Mouse (Mus musculus) embryonic facial prominence, embryonic 12.5 days (tissue): ENCODE data around the gene Efna1. TPM values are rescaled to one million over a fixed set of nuclear protein-coding genes. Genes with fewer than 3 reads are reported as not detected.

Experiments used
- ATAC-seq: fragments of 200-750 bp; cut with Nextera tagmentation; 2 replicates; pipeline ENCODE4 v1.8.0; 2017; ENCODE audit not compliant: insufficient number of reproducible peaks, insufficient read depth, low FRiP score, low TSS enrichment
- H3K27ac ChIP-seq: fragments of 300-500 bp; sonication (generic); 2 replicates; pipeline ENCODE4 v1.5.1; 2016; ENCODE audit warnings: mild to moderate bottlenecking
- H3K27me3 ChIP-seq: fragments of 300-500 bp; sonication (generic); 2 replicates; pipeline ENCODE4 v1.6.1; 2016; ENCODE audit warnings: mild to moderate bottlenecking, moderate library complexity
- H3K36me3 ChIP-seq: fragments of 300-500 bp; sonication (generic); 2 replicates; pipeline ENCODE4 v1.6.1; 2016; ENCODE audit warnings: mild to moderate bottlenecking
- H3K4me1 ChIP-seq: fragments of 300-500 bp; sonication (generic); 2 replicates; pipeline ENCODE4 v1.6.1; 2016
- H3K4me2 ChIP-seq: fragments of 300-500 bp; sonication (generic); replicated peaks from 2 replicates; pipeline ENCODE4 v1.6.1; 2016; ENCODE audit warnings: mild to moderate bottlenecking, moderate library complexity
- H3K4me3 ChIP-seq: fragments of 300-500 bp; sonication (generic); 2 replicates; pipeline ENCODE4 v1.5.1; 2016; ENCODE audit warnings: mild to moderate bottlenecking
- H3K9ac ChIP-seq: fragments of 300-500 bp; sonication (generic); 2 replicates; pipeline ENCODE4 v1.6.1; 2016; ENCODE audit warnings: mild to moderate bottlenecking, moderate library complexity
- H3K9me3 ChIP-seq: fragments of 300-500 bp; sonication (generic); 2 replicates; pipeline ENCODE4 v1.6.1; 2016; ENCODE audit warnings: mild to moderate bottlenecking, moderate library complexity
- WGBS: fragments of 180-500 bp; shearing (Covaris S2); methylation state at CpG from one replicate; pipeline ENCODE4 v1.1.7; 2016; 5-methylcytosine and 5-hydroxymethylcytosine counted together
- polyA plus RNA-seq: library from polyadenylated mRNA; unstranded; fragments of >200 nt; fragmentation: Nextera tagmentation; extraction: Ambion mirVana; gene quantifications from 2 replicates; pipeline ENCODE4 v1.2.1, GENCODE M21; 2016

Efna1 gene
- 32.6 and 36.1 TPM in 2 replicates for polyA plus RNA-seq

GRCm38 (mm10) chr3:89280606-89281511 is at the start of gene Efna1:
TSS of gene Efna1 (minus strand) at chr3:89281142.
- under 1% methylated on average over 52 of the region's 52 CpGs for WGBS
- H3K27me3 ChIP-seq = peaks cover 19% of the 10 kb centered on the region
- no peaks in the 10 kb centered on the region for H3K9me3 ChIP-seq
- H3K4me2 ChIP-seq = peak within 1 kb of the TSS; percentile 93
- peak within 1 kb of the TSS; percentile 51 for H3K4me3 ChIP-seq
- H3K9ac ChIP-seq = peak within 1 kb of the TSS; percentile 65
- H3K4me1 ChIP-seq = peaks cover 46% of the 10 kb centered on the region
- no peaks in the 10 kb centered on the region for H3K36me3 ChIP-seq
- H3K27ac ChIP-seq = peak within 1 kb of the TSS; percentile 84
- ATAC-seq = no peak

GRCm38 (mm10) chr3:89330346-89330745 is 49.4 kb upstream of the Efna1 start:
- no peak for ATAC-seq
- peaks cover 24% of the 10 kb centered on the region for H3K36me3 ChIP-seq
- H3K27ac ChIP-seq = no peak overlapping the region
- H3K4me3 ChIP-seq = no peak overlapping the region
- H3K9me3 ChIP-seq = no peaks in the 10 kb centered on the region
- no peak overlapping the region for H3K4me2 ChIP-seq
- no peaks in the 10 kb centered on the region for H3K27me3 ChIP-seq
- H3K4me1 ChIP-seq = peaks cover 21% of the 10 kb centered on the region
- H3K9ac ChIP-seq = no peak overlapping the region
- WGBS = 55% methylated on average over 3 of the region's 3 CpGs

- H3K4me2 ChIP-seq = no peak overlapping the region
- 17% methylated on average over 4 of the region's 4 CpGs for WGBS
- peak; percentile 18; the same call in 1 of the 2 replicates for ATAC-seq
- no peak overlapping the region for H3K9ac ChIP-seq
- H3K4me1 ChIP-seq = peaks cover 18% of the 10 kb centered on the region
- H3K27me3 ChIP-seq = no peaks in the 10 kb centered on the region
- no peak overlapping the region for H3K4me3 ChIP-seq
- no peak overlapping the region for H3K27ac ChIP-seq
- no peaks in the 10 kb centered on the region for H3K9me3 ChIP-seq
- H3K36me3 ChIP-seq = peaks cover 7% of the 10 kb centered on the region
These were observed 47.7 kb upstream of the Efna1 start for GRCm38 (mm10) chr3:89328623-89329022.

GRCm38 (mm10) chr3:89327371-89327870 is 46.5 kb upstream of the Efna1 start:
- H3K9me3 ChIP-seq = no peaks in the 10 kb centered on the region
- H3K4me2 ChIP-seq = no peak overlapping the region
- H3K27me3 ChIP-seq = no peaks in the 10 kb centered on the region
- H3K36me3 ChIP-seq = no peaks in the 10 kb centered on the region
- no peak for ATAC-seq
- H3K4me3 ChIP-seq = no peak overlapping the region
- H3K4me1 ChIP-seq = peaks cover 11% of the 10 kb centered on the region
- no peak overlapping the region for H3K9ac ChIP-seq
- no peak overlapping the region for H3K27ac ChIP-seq
- WGBS = 37% methylated on average over 9 of the region's 9 CpGs

DNA sequence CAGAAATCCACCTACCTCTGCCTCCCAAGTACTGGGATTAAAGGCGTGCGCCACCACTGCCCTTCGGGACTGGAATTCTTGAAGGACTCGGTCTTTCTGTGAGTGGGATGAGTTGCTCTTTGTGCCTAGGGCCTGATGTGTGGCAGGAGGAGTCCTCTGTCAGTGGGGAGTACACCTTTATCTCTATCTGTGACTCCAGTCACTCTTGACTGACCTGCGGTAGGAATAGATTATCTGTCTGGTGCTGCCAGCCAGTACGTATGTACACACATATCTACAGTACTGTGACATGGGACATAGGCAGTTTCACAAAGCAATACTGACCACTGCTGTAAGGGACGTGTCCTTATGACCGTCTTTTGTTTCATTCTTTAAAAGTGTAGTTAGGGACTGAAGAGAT is 44.9 kb upstream of the Efna1 start:
- H3K27ac ChIP-seq = no peak overlapping the region
- peaks cover 13% of the 10 kb centered on the region for H3K4me1 ChIP-seq
- ATAC-seq = no peak
- H3K4me3 ChIP-seq = no peak overlapping the region
- H3K4me2 ChIP-seq = no peak overlapping the region
- H3K36me3 ChIP-seq = no peaks in the 10 kb centered on the region
- peaks cover 14% of the 10 kb centered on the region for H3K27me3 ChIP-seq
- WGBS = 92% methylated on average over 8 of the region's 8 CpGs
- H3K9ac ChIP-seq = no peak overlapping the region
- no peaks in the 10 kb centered on the region for H3K9me3 ChIP-seq

DNA sequence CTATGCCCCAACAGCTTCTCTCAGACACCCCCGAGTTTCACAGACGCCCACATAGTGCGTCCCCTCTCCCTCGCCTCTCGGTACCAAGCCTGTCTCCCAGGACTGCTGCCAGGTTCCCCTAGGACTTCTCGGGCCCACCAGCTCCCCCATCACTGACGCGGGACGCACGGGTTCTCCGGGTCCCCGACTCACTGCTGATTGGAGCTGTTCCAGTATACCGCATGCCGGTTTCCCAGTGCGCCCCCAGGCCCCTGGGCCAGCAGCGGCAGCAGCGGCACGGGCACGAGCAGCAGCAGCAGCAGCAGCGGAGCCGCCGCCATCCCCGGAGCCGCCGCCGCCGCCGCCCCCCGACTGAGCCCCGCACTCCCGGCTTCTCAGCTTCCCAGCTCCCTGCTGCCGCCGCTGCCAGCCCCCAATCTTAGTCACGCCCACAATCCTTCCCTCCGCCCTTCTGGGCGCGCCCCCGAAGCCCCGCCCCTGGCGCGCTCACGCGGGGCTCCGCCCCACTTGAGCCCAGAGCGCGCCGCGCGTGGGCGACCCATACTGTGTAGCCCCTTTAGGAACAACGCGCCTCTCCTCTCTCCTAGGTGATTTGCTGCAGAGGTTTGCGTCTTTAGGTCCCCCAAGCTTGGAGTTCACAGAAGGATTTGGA is 41.7 kb upstream of the Efna1 start, which contains the start of gene Efna3:
Gene Efna3 (minus strand): TSS at position 452 of the 652 bp plus-strand sequence.
- under 1% methylated on average over 51 of the region's 53 CpGs for WGBS
- Histone ChIP-seq H3K27ac (no peak within 1 kb of the TSS; the same call in 1 of the 2 replicates), H3K9me3 (no peaks in the 10 kb centered on the region), H3K4me2 (peak within 1 kb of the TSS; percentile 96), H3K36me3 (no peaks in the 10 kb centered on the region), H3K9ac (peak within 1 kb of the TSS; percentile 71), H3K4me1 (peaks cover 38% of the 10 kb centered on the region), H3K4me3 (peak within 1 kb of the TSS; percentile 68), H3K27me3 (peaks cover 46% of the 10 kb centered on the region)
- ATAC-seq = 0 out of 2 replicates have a peak, but pooled peaks have one; percentile 22

DNA sequence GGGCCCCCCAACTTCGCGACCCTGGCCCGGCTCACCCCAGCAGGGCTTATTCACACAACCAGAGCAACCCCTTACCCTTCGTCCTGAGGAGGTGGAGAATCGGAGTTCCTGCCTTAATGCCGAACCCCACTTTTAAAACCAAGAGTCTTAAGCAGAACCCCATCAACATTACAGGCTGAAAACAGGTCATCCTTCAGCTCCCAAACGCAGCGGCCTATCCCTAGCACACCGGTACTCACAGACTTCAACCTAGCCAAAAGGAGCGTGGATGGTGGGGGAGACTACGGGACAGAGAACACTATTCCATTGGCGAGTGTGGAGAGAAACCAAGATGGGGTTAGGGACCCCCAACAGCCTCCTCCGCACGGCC is 41.2 kb upstream of the Efna1 start:
- Histone ChIP-seq H3K27ac (no peak overlapping the region), H3K9me3 (no peaks in the 10 kb centered on the region), H3K27me3 (peaks cover 50% of the 10 kb centered on the region), H3K4me2 (peak overlapping the region; percentile 96), H3K4me3 (peak overlapping the region; percentile 68), H3K9ac (peak overlapping the region; percentile 71), H3K4me1 (peaks cover 43% of the 10 kb centered on the region), H3K36me3 (no peaks in the 10 kb centered on the region)
- no peak for ATAC-seq
- under 1% methylated on average over 14 of the region's 14 CpGs for WGBS

DNA sequence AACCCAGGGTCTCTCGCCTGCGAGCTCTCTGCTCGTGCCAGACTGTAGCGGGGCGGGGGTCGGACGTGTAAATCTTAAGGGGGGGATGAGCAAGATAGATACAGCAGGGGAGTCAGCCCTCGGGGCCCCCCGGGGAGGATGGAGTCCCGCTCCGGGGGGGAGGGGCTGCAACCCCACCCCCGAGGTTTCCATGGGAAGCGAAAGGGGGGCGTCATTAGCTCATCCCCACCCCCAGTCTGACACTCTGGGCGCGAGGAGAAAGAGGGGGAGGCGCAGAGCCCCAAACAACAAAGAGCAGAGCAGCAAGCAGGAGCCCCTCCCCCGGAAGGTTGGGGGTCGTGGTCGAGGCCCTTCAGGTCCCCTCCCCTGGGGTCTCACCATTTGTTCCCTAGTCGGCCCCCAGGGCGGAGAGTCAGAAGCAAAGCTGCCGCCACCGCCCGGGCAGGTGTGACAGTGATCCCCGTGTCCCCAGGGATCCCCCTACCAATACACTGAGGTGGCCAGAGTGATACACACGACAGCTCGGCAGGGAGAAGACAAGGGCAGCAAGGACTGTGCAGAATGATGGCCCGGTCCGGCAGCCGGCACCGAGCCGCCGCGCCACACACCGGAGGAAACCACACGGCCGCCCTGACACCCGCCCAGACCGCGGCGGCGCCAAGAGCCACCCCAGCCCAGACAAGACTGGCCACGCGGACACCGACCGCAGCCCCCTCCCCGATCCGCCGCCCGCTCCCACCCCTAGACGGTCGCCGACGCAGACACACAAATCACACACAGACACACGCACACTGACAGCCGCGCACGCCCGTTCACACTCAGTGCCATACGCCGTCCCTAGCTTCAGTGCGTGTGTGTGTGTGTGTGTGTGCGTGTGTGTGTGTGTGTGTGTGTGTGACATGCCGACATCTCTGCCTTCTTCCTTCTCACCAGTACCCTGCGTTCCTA is 40.5 kb upstream of the Efna1 start:
- Histone ChIP-seq H3K9me3 (no peaks in the 10 kb centered on the region), H3K9ac (peak overlapping the region; percentile 71), H3K27ac (peak overlapping the region; percentile 36; the same call in 1 of the 2 replicates), H3K4me3 (peak overlapping the region; percentile 68), H3K36me3 (no peaks in the 10 kb centered on the region), H3K27me3 (peaks cover 51% of the 10 kb centered on the region), H3K4me1 (peaks cover 47% of the 10 kb centered on the region), H3K4me2 (peak overlapping the region; percentile 96)
- under 1% methylated on average over 64 of the region's 66 CpGs for WGBS
- 0 out of 2 replicates have a peak, but pooled peaks have one; percentile 3 for ATAC-seq

GRCm38 (mm10) chr3:89320581-89321182 is 39.7 kb upstream of the Efna1 start:
- peaks cover 55% of the 10 kb centered on the region for H3K4me1 ChIP-seq
- no peaks in the 10 kb centered on the region for H3K9me3 ChIP-seq
- H3K27ac ChIP-seq = peak overlapping the region; percentile 36; the same call in 1 of the 2 replicates
- ATAC-seq = no peak
- peak overlapping the region; percentile 96 for H3K4me2 ChIP-seq
- peak overlapping the region; percentile 71 for H3K9ac ChIP-seq
- WGBS = 1% methylated on average over 39 of the region's 41 CpGs
- peaks cover 59% of the 10 kb centered on the region for H3K27me3 ChIP-seq
- peak overlapping the region; percentile 68 for H3K4me3 ChIP-seq
- no peaks in the 10 kb centered on the region for H3K36me3 ChIP-seq

DNA sequence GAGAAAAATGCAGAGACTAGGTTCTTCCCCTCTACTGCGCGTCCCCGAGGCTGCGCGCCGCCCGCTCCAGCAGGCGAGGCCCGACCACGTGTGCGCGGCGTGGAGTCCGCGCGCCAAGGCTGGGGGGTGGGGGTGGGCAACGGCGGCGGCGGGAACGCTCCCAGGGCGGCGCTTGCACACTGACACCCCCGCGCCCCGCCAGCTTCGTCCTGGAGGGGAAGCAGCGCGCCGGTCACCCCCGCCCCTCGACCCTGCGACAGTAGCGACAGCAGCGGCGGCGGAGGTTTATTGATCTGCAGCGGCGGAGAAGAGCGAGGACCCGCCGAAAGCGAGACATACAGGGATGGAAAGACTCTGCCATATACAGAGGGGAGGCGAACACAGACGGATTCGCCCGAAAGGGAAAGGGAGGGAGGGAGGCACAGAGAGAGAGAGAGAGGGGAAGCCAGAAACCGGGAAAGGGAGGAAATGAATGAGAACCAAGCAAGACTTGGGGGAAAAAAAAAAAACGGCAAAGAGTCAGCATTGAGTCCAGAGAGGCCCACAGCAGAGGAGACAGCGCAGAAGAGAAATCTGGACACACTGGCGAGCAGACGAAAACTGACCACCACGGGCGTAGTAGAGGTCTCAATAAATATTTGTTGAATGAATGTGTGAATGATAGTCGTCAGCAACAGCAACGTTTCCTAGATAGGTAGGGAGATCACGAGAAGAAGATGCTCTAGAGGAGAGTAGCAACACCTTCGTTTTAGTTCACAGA is 38.8 kb upstream of the Efna1 start:
- H3K9me3 ChIP-seq = no peaks in the 10 kb centered on the region
- H3K27ac ChIP-seq = 0 out of 2 replicates have a peak overlapping the region, but pooled peaks have one; percentile 11
- H3K9ac ChIP-seq = peak overlapping the region; percentile 54
- ATAC-seq = no peak
- peaks cover 64% of the 10 kb centered on the region for H3K4me1 ChIP-seq
- peaks cover 60% of the 10 kb centered on the region for H3K27me3 ChIP-seq
- peak overlapping the region; percentile 96 for H3K4me2 ChIP-seq
- WGBS = 4% methylated on average over 58 of the region's 58 CpGs
- peak overlapping the region; percentile 68 for H3K4me3 ChIP-seq
- no peaks in the 10 kb centered on the region for H3K36me3 ChIP-seq
